Mouse (Mus musculus): ENCODE results near the gene Cyp2w1. TPM values are rescaled to one million over a fixed set of nuclear protein-coding genes. Genes with fewer than 3 reads are reported as not detected.
A peak's percentile ranks its signal among the peaks of the same experiment; 100 is the strongest.

The Cyp2w1 gene
- total and polyA plus RNA-seq, 2 experiments from 2014 or later: not detected

DNA sequence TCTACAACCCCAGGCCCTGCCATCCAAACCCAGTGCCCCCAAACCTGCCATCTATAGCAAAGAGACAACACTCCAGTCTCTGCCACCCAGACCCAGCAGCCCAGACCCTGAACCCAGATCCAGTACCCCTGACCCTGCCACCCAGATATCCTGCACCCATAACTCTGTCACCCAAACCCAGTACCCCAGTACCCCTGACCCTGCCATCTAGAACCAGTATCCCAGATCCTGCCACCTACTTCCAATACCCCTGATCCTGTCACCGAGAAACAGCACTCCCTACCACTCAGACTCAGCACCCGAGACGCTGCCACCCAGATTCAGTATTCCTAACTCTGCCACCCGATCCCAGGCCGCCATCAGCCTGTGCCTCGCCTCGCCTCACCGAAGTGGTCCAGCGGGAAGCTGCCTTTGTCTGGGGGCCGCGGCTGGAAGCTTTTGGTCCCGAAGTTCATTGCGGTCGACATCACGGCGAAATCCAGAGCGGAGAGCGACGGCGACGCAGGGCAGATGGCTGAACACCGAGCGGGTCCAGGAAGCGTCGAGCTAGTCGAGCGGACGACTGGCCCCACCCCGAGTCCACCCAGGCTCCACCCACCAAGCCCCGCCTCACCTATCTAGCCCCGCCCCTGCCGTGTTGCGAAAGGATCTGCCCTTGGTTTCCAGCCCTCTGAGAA is 7.6 kb upstream of the Cyp2w1 start:
- Histone ChIP-seq H3K9ac (replicated peaks; ENCODE audit: low read length, poor library complexity, severe bottlenecking) (peak overlapping the region; percentile 93), H3K27me3 (ENCODE audit: insufficient read depth, low read length) (no peaks in the 10 kb centered on the region), H3K36me3 (ENCODE audit: insufficient read depth, low read length) (peaks cover 22% of the 10 kb centered on the region), H3K9me3 (ENCODE audit: low read length) (no peaks in the 10 kb centered on the region), H3K4me3 (ENCODE audit: low read depth, low read length) (peak overlapping the region; percentile 79), H3K4me1 (ENCODE audit: insufficient read depth, low read length) (peaks cover 2% of the 10 kb centered on the region; the same call in 1 of the 2 replicates), H3K4me2 (ENCODE audit: low read depth, low read length, poor library complexity, severe bottlenecking) (peak overlapping the region; percentile 89), H3K27ac (ENCODE audit: low read depth, low read length) (peak overlapping the region; percentile 69)
- ATAC-seq (ENCODE audit: low FRiP score) (peak; percentile 92), DNase-seq (ENCODE audit: low spot score) (peak; percentile 95)
- no peak for TF ChIP-seq CTCF (IDR thresholded peaks at IDR 0.05)
- WGBS: under 1% methylated on average over 33 of the region's 33 CpGs

- peak overlapping the region; percentile 27; the same call in 1 of the 2 replicates for H3K27ac ChIP-seq (ENCODE audit: low read depth, low read length)
- peak overlapping the region; percentile 89 for H3K4me2 ChIP-seq (ENCODE audit: low read depth, low read length, poor library complexity, severe bottlenecking)
- peaks cover 17% of the 10 kb centered on the region for H3K36me3 ChIP-seq (ENCODE audit: insufficient read depth, low read length)
- TF ChIP-seq CTCF (IDR thresholded peaks at IDR 0.05): no peak
- H3K9me3 ChIP-seq (ENCODE audit: low read length): no peaks in the 10 kb centered on the region
- DNase-seq (ENCODE audit: low spot score) (no peak), ATAC-seq (ENCODE audit: low FRiP score) (no peak; the same call in 1 of the 2 replicates)
- peak overlapping the region; percentile 79 for H3K4me3 ChIP-seq (ENCODE audit: low read depth, low read length)
- peaks cover 2% of the 10 kb centered on the region; the same call in 1 of the 2 replicates for H3K4me1 ChIP-seq (ENCODE audit: insufficient read depth, low read length)
- WGBS: 8% methylated on average over 5 of the region's 5 CpGs
- H3K27me3 ChIP-seq (ENCODE audit: insufficient read depth, low read length): no peaks in the 10 kb centered on the region
- H3K9ac ChIP-seq (replicated peaks; ENCODE audit: low read length, poor library complexity, severe bottlenecking): peak overlapping the region; percentile 93; the same call in 1 of the 2 replicates
These were observed 7.1 kb upstream of the Cyp2w1 start for GRCm38 (mm10) chr5:139345364-139345714.

DNA sequence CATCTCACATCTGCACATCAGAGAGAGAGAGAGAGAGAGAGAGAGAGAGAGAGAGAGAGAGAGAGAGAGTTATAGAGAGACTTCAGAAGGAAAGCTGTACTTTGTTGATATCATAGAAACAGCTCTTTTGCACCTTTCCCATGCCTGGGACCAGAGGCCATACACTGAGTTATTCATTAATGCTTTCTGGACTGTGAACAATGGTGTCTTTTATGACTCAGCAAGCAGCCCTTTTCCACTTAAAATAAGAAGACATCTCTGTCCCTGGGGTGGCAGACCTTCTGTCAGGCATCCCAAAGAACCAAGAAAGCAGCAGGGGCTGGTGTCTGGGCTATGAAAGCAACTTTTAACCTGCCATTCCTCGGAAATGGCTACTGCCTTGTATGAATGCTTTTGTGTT is 5.2 kb upstream of the Cyp2w1 start:
- no peak overlapping the region for H3K4me2 ChIP-seq (ENCODE audit: low read depth, low read length, poor library complexity, severe bottlenecking)
- no peak overlapping the region for H3K4me3 ChIP-seq (ENCODE audit: low read depth, low read length)
- no peak overlapping the region for H3K9ac ChIP-seq (replicated peaks; ENCODE audit: low read length, poor library complexity, severe bottlenecking)
- peaks cover 2% of the 10 kb centered on the region; the same call in 1 of the 2 replicates for H3K4me1 ChIP-seq (ENCODE audit: insufficient read depth, low read length)
- H3K9me3 ChIP-seq (ENCODE audit: low read length): no peaks in the 10 kb centered on the region
- no peak for TF ChIP-seq CTCF (IDR thresholded peaks at IDR 0.05)
- DNase-seq (ENCODE audit: low spot score) (no peak), ATAC-seq (ENCODE audit: low FRiP score) (no peak)
- peaks cover 2% of the 10 kb centered on the region; the same call in 1 of the 2 replicates for H3K36me3 ChIP-seq (ENCODE audit: insufficient read depth, low read length)
- 67% methylated on average over 1 of the region's 1 CpGs for WGBS
- H3K27me3 ChIP-seq (ENCODE audit: insufficient read depth, low read length): no peaks in the 10 kb centered on the region
- H3K27ac ChIP-seq (ENCODE audit: low read depth, low read length): no peak overlapping the region

DNA sequence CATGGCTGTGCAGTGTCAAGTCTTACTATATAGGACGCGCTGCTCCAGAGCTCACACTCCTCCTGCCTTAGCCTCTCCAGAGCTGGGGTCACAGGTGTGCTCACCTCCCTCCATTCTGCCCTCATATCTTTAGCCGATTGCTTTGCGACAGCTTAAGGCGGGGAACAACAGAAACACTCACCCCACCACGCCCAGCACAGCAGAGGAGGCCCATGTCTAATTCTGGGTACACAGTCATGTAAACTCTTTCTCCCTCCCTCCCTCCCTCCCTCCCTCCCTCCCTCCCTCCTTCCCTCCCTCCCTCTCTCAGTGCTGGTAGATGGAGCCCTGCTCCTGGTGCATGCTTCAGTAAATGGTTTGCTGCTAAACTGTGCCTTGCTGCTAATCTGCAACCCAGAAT is 2.7 kb upstream of the Cyp2w1 start:
- H3K4me3 ChIP-seq (ENCODE audit: low read depth, low read length): no peak overlapping the region
- WGBS: 80% methylated on average over 6 of the region's 6 CpGs
- no peaks in the 10 kb centered on the region for H3K36me3 ChIP-seq (ENCODE audit: insufficient read depth, low read length)
- H3K27ac ChIP-seq (ENCODE audit: low read depth, low read length): no peak overlapping the region
- no peaks in the 10 kb centered on the region for H3K4me1 ChIP-seq (ENCODE audit: insufficient read depth, low read length)
- no peak for TF ChIP-seq CTCF (IDR thresholded peaks at IDR 0.05)
- no peaks in the 10 kb centered on the region for H3K27me3 ChIP-seq (ENCODE audit: insufficient read depth, low read length)
- DNase-seq (ENCODE audit: low spot score) (no peak), ATAC-seq (ENCODE audit: low FRiP score) (no peak)
- H3K9me3 ChIP-seq (ENCODE audit: low read length): no peaks in the 10 kb centered on the region
- H3K4me2 ChIP-seq (ENCODE audit: low read depth, low read length, poor library complexity, severe bottlenecking): no peak overlapping the region
- H3K9ac ChIP-seq (replicated peaks; ENCODE audit: low read length, poor library complexity, severe bottlenecking): no peak overlapping the region

DNA sequence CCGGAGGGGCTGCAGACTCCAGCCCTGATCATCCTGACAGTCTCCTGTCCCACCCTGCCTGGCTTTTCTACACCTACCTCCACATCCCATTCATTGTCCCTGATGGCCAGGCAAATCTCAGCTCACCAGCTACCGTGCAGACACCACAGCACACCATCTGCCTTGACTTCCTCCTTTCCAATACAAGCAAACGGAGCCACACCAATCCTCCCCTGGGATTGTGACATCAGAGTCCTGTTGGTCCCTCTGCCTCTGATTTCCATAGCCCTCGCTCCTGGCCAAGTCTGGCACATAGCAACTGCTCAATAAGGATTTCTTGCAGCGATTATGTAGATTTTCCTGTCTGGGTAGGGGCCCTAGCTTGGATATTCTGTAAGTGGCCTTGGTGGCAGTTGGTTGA is 1.3 kb upstream of the Cyp2w1 start, which contains the start of gene Cox19:
TSS of gene Cox19 (minus strand) at position 285 of the 400 bp plus-strand sequence.
- 0 out of 2 replicates have a peak within 1 kb of the TSS, but pooled peaks have one; percentile 13 for H3K9ac ChIP-seq (replicated peaks; ENCODE audit: low read length, poor library complexity, severe bottlenecking)
- H3K27me3 ChIP-seq (ENCODE audit: insufficient read depth, low read length): no peaks in the 10 kb centered on the region
- 49% methylated on average over 5 of the region's 5 CpGs for WGBS
- TF ChIP-seq CTCF (IDR thresholded peaks at IDR 0.05): no peak
- no peaks in the 10 kb centered on the region for H3K36me3 ChIP-seq (ENCODE audit: insufficient read depth, low read length)
- ATAC-seq (ENCODE audit: low FRiP score) (no peak), DNase-seq (ENCODE audit: low spot score) (no peak)
- no peak within 1 kb of the TSS for H3K4me2 ChIP-seq (ENCODE audit: low read depth, low read length, poor library complexity, severe bottlenecking)
- H3K4me3 ChIP-seq (ENCODE audit: low read depth, low read length): no peak within 1 kb of the TSS
- no peaks in the 10 kb centered on the region for H3K4me1 ChIP-seq (ENCODE audit: insufficient read depth, low read length)
- H3K9me3 ChIP-seq (ENCODE audit: low read length): no peaks in the 10 kb centered on the region
- H3K27ac ChIP-seq (ENCODE audit: low read depth, low read length): no peak within 1 kb of the TSS

DNA sequence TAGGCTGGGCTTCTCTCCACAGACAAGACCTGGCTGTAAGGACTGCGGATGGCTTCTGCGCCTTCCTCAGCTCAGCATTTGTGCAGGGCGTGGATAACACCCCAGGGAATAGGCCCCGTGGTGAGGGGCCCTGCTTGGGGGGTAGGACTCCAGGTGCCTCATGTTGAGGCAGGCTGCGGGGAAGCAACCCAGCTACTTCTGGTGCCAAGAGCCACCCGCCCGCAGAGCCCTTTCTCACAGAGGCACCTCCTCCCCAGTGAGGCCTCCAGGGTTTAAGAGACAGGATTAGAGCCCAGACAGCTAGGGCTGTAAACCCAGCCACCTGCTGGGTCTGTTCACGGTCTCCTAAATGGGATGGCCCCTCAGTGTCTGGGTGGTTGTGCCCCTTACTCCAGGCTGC is 789 bp upstream of the Cyp2w1 start:
- Histone ChIP-seq H3K27me3 (ENCODE audit: insufficient read depth, low read length) (no peaks in the 10 kb centered on the region), H3K4me2 (ENCODE audit: low read depth, low read length, poor library complexity, severe bottlenecking) (no peak overlapping the region), H3K4me3 (ENCODE audit: low read depth, low read length) (no peak overlapping the region), H3K4me1 (ENCODE audit: insufficient read depth, low read length) (no peaks in the 10 kb centered on the region), H3K27ac (ENCODE audit: low read depth, low read length) (no peak overlapping the region), H3K9ac (replicated peaks; ENCODE audit: low read length, poor library complexity, severe bottlenecking) (0 out of 2 replicates have a peak overlapping the region, but pooled peaks have one; percentile 13), H3K9me3 (ENCODE audit: low read length) (no peaks in the 10 kb centered on the region), H3K36me3 (ENCODE audit: insufficient read depth, low read length) (no peaks in the 10 kb centered on the region)
- WGBS: 27% methylated on average over 8 of the region's 8 CpGs
- DNase-seq (ENCODE audit: low spot score) (no peak), ATAC-seq (ENCODE audit: low FRiP score) (no peak)
- TF ChIP-seq CTCF (IDR thresholded peaks at IDR 0.05): no peak

Measured in midbrain, postnatal 0 days (tissue).